Mouse (Mus musculus) olfactory bulb, adult 2 months (tissue): Measurements from ENCODE around the gene 4931409K22Rik.

Experiments
- CTCF ChIP-seq: fragments of 200-500 bp; IDR thresholded peaks from 2 replicates; pipeline ENCODE4 v1.5.1; 2012; ENCODE audit warnings: low read depth, mild to moderate bottlenecking, low read length, moderate library complexity; ENCODE audit not compliant: insufficient read depth
- POLR2A ChIP-seq: fragments of 200-500 bp; IDR thresholded peaks from 2 replicates; pipeline ENCODE4 v1.6.1; 2012; ENCODE audit warnings: mild to moderate bottlenecking, low read depth, low read length, moderate library complexity; ENCODE audit not compliant: insufficient read depth

DNA sequence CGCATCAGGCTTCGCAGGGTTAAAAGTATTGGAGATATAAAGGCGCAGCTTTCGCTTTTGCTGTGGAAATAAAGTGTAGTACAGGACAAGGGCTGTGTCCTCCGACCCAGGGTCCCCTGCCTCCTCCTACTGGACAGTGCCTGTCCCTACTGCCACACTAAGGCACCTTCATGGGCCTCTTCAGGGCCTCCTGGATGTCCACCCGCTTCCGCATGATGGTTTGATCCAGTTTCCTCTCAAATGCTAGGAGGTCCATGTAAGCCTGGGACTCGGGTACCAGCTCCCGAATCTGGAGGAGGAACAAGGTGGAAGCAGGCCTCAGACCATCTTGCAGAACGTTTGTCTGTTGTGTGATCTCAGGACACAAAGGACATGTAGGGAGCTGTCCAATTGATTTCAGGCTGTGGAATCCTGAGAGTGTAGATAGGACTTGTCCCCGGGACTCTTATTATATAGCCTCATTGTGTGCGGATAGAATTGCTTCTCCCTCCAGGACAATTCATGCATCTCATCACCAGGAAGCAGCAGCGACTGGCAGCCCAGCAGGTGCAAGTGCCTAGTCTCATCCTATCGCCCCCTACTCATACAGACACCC, 39.3 kb upstream of the 4931409K22Rik start:
- TF ChIP-seq POLR2A, result no peak
- TF ChIP-seq CTCF, result no peak
